Mouse (Mus musculus) MEL (cell line): ENCODE data around the gene Ppbp. TPM values are rescaled to one million over a fixed set of nuclear protein-coding genes. Genes with fewer than 3 reads are reported as not detected.
A peak's percentile ranks its signal among the peaks of the same experiment; 100 is the strongest.

Experiments used
- DNase-seq: peaks from one replicate; pipeline ENCODE4 v3.0.0; 2011; ENCODE audit warnings: low read depth, low spot score
- H3K27ac ChIP-seq: 2 replicates; pipeline ENCODE4 v1.5.1; 2012; ENCODE audit warnings: low read depth, mild to moderate bottlenecking, control low read depth, low read length, moderate library complexity; ENCODE audit not compliant: control insufficient read depth
- H3K27me3 ChIP-seq, 2 experiments: fragments of 150-350 bp in 1 of 2; sonication (generic) in 1 of 2; 2 replicates each; pipeline ENCODE4 v1.6.1; 2012; ENCODE audit warnings: low read length in 2 of 2, mild to moderate bottlenecking in 2 of 2, improper control_type of control experiment in 1 of 2, moderate library complexity in 1 of 2; ENCODE audit not compliant: insufficient read depth in 2 of 2, control insufficient read depth in 1 of 2
- H3K36me3 ChIP-seq, 2 experiments: 2 replicates each; pipeline ENCODE4 v1.6.1; 2012 to 2014; ENCODE audit warnings: low read length in 2 of 2, improper control_type of control experiment in 1 of 2, inconsistent platforms in 1 of 2, mild to moderate bottlenecking in 1 of 2; ENCODE audit not compliant: insufficient read depth in 2 of 2, control insufficient read depth in 1 of 2
- H3K4me1 ChIP-seq, 2 experiments: fragments of 150-350 bp in 1 of 2; sonication (generic) in 1 of 2; 2 replicates each; pipeline ENCODE4 v1.6.1; 2012; ENCODE audit warnings: low read length in 2 of 2, improper control_type of control experiment in 1 of 2, mild to moderate bottlenecking in 1 of 2; ENCODE audit not compliant: insufficient read depth in 2 of 2, control insufficient read depth in 1 of 2
- H3K4me3 ChIP-seq, 2 experiments: fragments of 150-350 bp in 1 of 2; sonication (generic) in 1 of 2; 2 replicates each; pipeline ENCODE4 v1.5.1; 2012; ENCODE audit warnings: low read depth in 2 of 2, low read length in 2 of 2, mild to moderate bottlenecking in 2 of 2, moderate library complexity in 2 of 2, control low read depth in 1 of 2, improper control_type of control experiment in 1 of 2; ENCODE audit not compliant: control insufficient read depth in 1 of 2, insufficient read depth in 1 of 2
- H3K79me2 ChIP-seq: 2 replicates; pipeline ENCODE4 v1.6.1; 2012; ENCODE audit warnings: mild to moderate bottlenecking, low read length, moderate library complexity; ENCODE audit not compliant: control insufficient read depth, poor library complexity, insufficient read depth
- H3K9ac ChIP-seq: 2 replicates; pipeline ENCODE4 v1.6.1; 2012; ENCODE audit warnings: low read depth, mild to moderate bottlenecking, control low read depth, low read length, moderate library complexity; ENCODE audit not compliant: control insufficient read depth, poor library complexity, severe bottlenecking
- H3K9me3 ChIP-seq: fragments of 150-350 bp; sonication (generic); replicated peaks from 2 replicates; pipeline ENCODE4 v1.6.1; 2012; ENCODE audit warnings: mild to moderate bottlenecking, low read length, improper control_type of control experiment, moderate library complexity; ENCODE audit not compliant: insufficient read depth
- BHLHE40 ChIP-seq: IDR thresholded peaks from 2 replicates; pipeline ENCODE4 v1.6.1; 2012; ENCODE audit warnings: low read depth, mild to moderate bottlenecking, inconsistent platforms, low read length, improper control_type of control experiment, borderline replicate concordance
- CHD1 ChIP-seq: IDR thresholded peaks from 2 replicates; pipeline ENCODE4 v1.6.1; 2012; ENCODE audit warnings: low read depth, mild to moderate bottlenecking, inconsistent platforms, low read length, improper control_type of control experiment
- CTCF ChIP-seq, 3 experiments: IDR thresholded peaks in 2 of 3; conservative IDR thresholded peaks in 1 of 3; 2 replicates each; pipeline ENCODE4 v1.5.1; 2011 to 2012; ENCODE audit warnings: low read length in 3 of 3, low read depth in 2 of 3, mild to moderate bottlenecking in 2 of 3, improper control_type of control experiment in 1 of 3, inconsistent platforms in 1 of 3, mixed read lengths in 1 of 3, moderate library complexity in 1 of 3; ENCODE audit not compliant: control insufficient read depth in 1 of 3, insufficient read depth in 1 of 3, poor library complexity in 1 of 3, severe bottlenecking in 1 of 3
- E2F4 ChIP-seq: IDR thresholded peaks from 2 replicates; pipeline ENCODE4 v1.6.1; 2011; ENCODE audit warnings: low read depth, low read length, improper control_type of control experiment, borderline replicate concordance
- ELF1 ChIP-seq: IDR thresholded peaks from 2 replicates; pipeline ENCODE4 v1.6.1; 2014; ENCODE audit warnings: low read depth, mild to moderate bottlenecking, inconsistent platforms, low read length, improper control_type of control experiment, moderate library complexity
- ETS1 ChIP-seq: IDR thresholded peaks from 2 replicates; pipeline ENCODE4 v1.6.1; 2012; ENCODE audit warnings: low read depth, mild to moderate bottlenecking, inconsistent platforms, low read length, improper control_type of control experiment, moderate library complexity
- GATA1 ChIP-seq: IDR thresholded peaks from 2 replicates; pipeline ENCODE4 v1.6.1; 2011; ENCODE audit warnings: low read depth, low read length, improper control_type of control experiment
- KAT2A ChIP-seq: conservative IDR thresholded peaks from 2 replicates; pipeline ENCODE4 v1.6.1; 2012; ENCODE audit warnings: low read depth, low read length, improper control_type of control experiment, inconsistent platforms
- MAFK ChIP-seq: IDR thresholded peaks from 2 replicates; pipeline ENCODE4 v1.6.1; 2011; ENCODE audit warnings: low read depth, mild to moderate bottlenecking, low read length, improper control_type of control experiment, borderline replicate concordance
- MAX ChIP-seq: IDR thresholded peaks from 2 replicates; pipeline ENCODE4 v1.6.1; 2011; ENCODE audit warnings: low read length, improper control_type of control experiment
- MAZ ChIP-seq: IDR thresholded peaks from 2 replicates; pipeline ENCODE4 v1.6.1; 2012; ENCODE audit warnings: low read depth, mild to moderate bottlenecking, inconsistent platforms, low read length, improper control_type of control experiment
- MEF2A ChIP-seq: IDR thresholded peaks from 2 replicates; pipeline ENCODE4 v1.6.1; 2014; ENCODE audit warnings: low read depth, mild to moderate bottlenecking, inconsistent platforms, low read length, improper control_type of control experiment; ENCODE audit not compliant: poor library complexity, insufficient replicate concordance, severe bottlenecking; ENCODE audit errors: extremely low read depth
- MXI1 ChIP-seq: IDR thresholded peaks from 2 replicates; pipeline ENCODE4 v1.6.1; 2011; ENCODE audit warnings: mild to moderate bottlenecking, low read depth, low read length, improper control_type of control experiment
- MYB ChIP-seq: IDR thresholded peaks from 2 replicates; pipeline ENCODE4 v1.6.1; 2011; ENCODE audit warnings: mild to moderate bottlenecking, low read depth, low read length, improper control_type of control experiment
- NRF1 ChIP-seq: IDR thresholded peaks from 2 replicates; pipeline ENCODE4 v1.6.1; 2014; ENCODE audit warnings: low read depth, mild to moderate bottlenecking, inconsistent platforms, low read length, improper control_type of control experiment, moderate library complexity; ENCODE audit not compliant: poor library complexity, insufficient read depth, severe bottlenecking
- RAD21 ChIP-seq: IDR thresholded peaks from 2 replicates; pipeline ENCODE4 v1.6.1; 2011; ENCODE audit warnings: mild to moderate bottlenecking, low read depth, low read length, improper control_type of control experiment
- SMC3 ChIP-seq: IDR thresholded peaks from 2 replicates; pipeline ENCODE4 v1.6.1; 2011; ENCODE audit warnings: low read depth, low read length, improper control_type of control experiment
- UBTF ChIP-seq: IDR thresholded peaks from 2 replicates; pipeline ENCODE4 v1.6.1; 2012; ENCODE audit warnings: low read depth, mild to moderate bottlenecking, inconsistent platforms, low read length, improper control_type of control experiment, moderate library complexity, borderline replicate concordance; ENCODE audit not compliant: insufficient read depth
- USF1 ChIP-seq: IDR thresholded peaks from 2 replicates; pipeline ENCODE4 v1.6.1; 2014; ENCODE audit warnings: low read depth, mild to moderate bottlenecking, inconsistent platforms, low read length, improper control_type of control experiment, moderate library complexity
- ZC3H11A ChIP-seq: IDR thresholded peaks from 2 replicates; pipeline ENCODE4 v1.6.1; 2012; ENCODE audit warnings: low read depth, mild to moderate bottlenecking, inconsistent platforms, low read length, improper control_type of control experiment
- polyA plus RNA-seq, 2 experiments: library from polyadenylated mRNA; stranded (reverse) in 1 of 2; unstranded in 1 of 2; fragments of >175 nt in 1 of 2; fragments of >200 nt in 1 of 2; gene quantifications; 2 replicates each; pipeline versions ENCODE4 v1.2.1 to v1.2.4; 2012; ENCODE audit warnings: low replicate concordance in 2 of 2, low read depth in 1 of 2; ENCODE audit not compliant: insufficient read length in 2 of 2, insufficient read depth in 1 of 2, missing spikeins in 1 of 2
- total RNA-seq: library from RNA; depleted of rRNA; stranded (reverse); fragments of 300-350 nt; gene quantifications from 2 replicates; pipeline ENCODE4 v1.2.3, GENCODE M21; 2012

Gene Ppbp
- total and polyA plus RNA-seq, 3 experiments = 0.12 TPM; not detected in 2

DNA sequence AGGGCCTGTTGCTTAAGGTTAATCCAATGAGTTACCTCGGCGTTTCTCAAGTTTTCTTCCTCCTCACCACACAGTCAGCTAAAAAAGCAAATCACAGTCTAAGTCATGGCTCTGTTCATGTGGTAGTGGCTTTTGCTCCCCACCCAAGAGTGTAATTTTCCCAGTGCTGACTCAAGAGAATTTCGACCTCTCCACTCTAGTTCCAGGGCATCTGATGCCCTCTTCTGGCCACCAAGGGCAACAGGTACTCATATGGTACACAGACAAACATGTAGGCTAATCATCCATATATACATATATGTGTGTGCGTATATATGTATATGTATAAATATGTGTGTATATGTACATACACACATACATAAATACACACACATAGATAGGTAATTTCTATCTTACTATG, 19.8 kb downstream of the Ppbp start:
- no peak for TF ChIP-seq MAX
- TF ChIP-seq MXI1 = no peak
- TF ChIP-seq RAD21 = peak; percentile 77
- TF ChIP-seq MEF2A = no peak
- TF ChIP-seq KAT2A = no peak
- TF ChIP-seq MAZ = no peak
- no peak for TF ChIP-seq BHLHE40
- no peak for TF ChIP-seq MYB
- TF ChIP-seq CTCF (IDR thresholded peaks at IDR 0.05 in 2 of 3, conservative IDR thresholded peaks at IDR 0.05 in 1 of 3; ENCODE audit: control insufficient read depth in 1 of 3, insufficient read depth in 1 of 3, low read depth in 2 of 3, low read length in 3 of 3, poor library complexity in 1 of 3, severe bottlenecking in 1 of 3) = peak; percentile 47 to 80 (median 73)
- TF ChIP-seq E2F4 = no peak
- TF ChIP-seq MAFK = peak; percentile 66; the same call in 1 of the 2 replicates
- no peak for TF ChIP-seq UBTF
- no peak for TF ChIP-seq GATA1
- TF ChIP-seq SMC3 = peak; percentile 95
- TF ChIP-seq ZC3H11A = peak; percentile 85
- no peak for TF ChIP-seq ETS1
- peak; percentile 58 for DNase-seq

DNA sequence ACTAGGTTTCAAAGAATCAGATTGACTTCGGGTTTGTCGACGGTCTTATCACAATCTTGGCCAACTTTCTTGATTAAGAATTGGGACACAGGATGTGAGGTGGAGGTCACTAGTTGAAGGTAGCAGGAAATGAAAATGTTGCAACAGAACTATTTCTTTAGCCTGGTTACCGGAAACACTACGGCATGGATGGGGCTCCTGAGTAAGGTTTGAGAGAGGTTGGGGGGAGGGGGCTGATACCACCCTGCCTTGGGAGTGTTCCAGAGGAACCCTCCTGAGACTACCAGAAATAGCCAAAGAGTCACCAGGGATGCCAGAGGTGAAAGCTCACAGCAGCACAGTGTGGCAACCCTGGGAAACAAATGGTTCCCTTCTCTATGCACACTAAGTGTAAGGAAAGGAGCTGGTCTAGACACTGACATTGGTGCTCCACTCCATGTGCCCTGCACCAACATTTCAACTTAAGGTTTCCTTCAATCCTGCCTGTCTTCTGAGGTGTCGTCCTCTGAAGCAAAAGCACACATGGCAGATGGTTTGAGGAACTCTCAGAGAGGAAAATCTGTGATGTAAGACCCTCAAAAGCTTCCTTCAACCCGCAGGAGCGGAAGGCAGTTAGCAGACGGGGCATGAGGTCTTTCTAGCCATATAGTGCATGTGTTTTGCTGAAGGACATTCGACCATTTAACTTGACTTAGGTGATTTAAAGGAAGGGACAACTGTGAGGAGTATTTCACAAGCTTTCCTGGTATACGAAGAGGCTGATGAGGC, 21.2 kb downstream of the Ppbp start:
- no peaks in the 10 kb centered on the region for H3K9me3 ChIP-seq
- H3K79me2 ChIP-seq = no peaks in the 10 kb centered on the region
- H3K4me1 ChIP-seq = no peaks in the 10 kb centered on the region
- H3K27ac ChIP-seq = no peak overlapping the region
- H3K27me3 ChIP-seq = no peaks in the 10 kb centered on the region; a peak in 2 of 4 replicates
- no peak for TF ChIP-seq MYB
- no peak for TF ChIP-seq MAZ
- TF ChIP-seq RAD21 = no peak
- no peak for TF ChIP-seq KAT2A
- TF ChIP-seq BHLHE40 = no peak
- no peak for TF ChIP-seq USF1
- TF ChIP-seq CHD1 = no peak
- TF ChIP-seq NRF1 = no peak
- TF ChIP-seq ELF1 = no peak
- no peak overlapping the region for H3K9ac ChIP-seq
- DNase-seq = no peak
- H3K36me3 ChIP-seq = no peaks in the 10 kb centered on the region
- H3K4me3 ChIP-seq = no peak overlapping the region

More for the DNA sequence above, 19.8 kb downstream of the Ppbp start:
- Histone ChIP-seq H3K79me2 (no peaks in the 10 kb centered on the region), H3K4me1 (no peaks in the 10 kb centered on the region), H3K9ac (no peak overlapping the region), H3K27me3 (no peaks in the 10 kb centered on the region; a peak in 2 of 4 replicates), H3K36me3 (no peaks in the 10 kb centered on the region), H3K27ac (no peak overlapping the region), H3K9me3 (no peaks in the 10 kb centered on the region), H3K4me3 (no peak overlapping the region)
